Mouse (Mus musculus): ENCODE data around the gene Aox1.

GRCm38 (mm10) chr1:58114021-58114560 lies 84.4 kb downstream of the Aox1 start:
- TF ChIP-seq CTCF (IDR thresholded peaks at IDR 0.05; ENCODE audit: borderline replicate concordance, insufficient read depth, low read length) (no peak), POLR2A (IDR thresholded peaks at IDR 0.05; ENCODE audit: low read depth, low read length) (no peak)
